Mouse (Mus musculus): Measurements from ENCODE around the gene Ank3.

DNA sequence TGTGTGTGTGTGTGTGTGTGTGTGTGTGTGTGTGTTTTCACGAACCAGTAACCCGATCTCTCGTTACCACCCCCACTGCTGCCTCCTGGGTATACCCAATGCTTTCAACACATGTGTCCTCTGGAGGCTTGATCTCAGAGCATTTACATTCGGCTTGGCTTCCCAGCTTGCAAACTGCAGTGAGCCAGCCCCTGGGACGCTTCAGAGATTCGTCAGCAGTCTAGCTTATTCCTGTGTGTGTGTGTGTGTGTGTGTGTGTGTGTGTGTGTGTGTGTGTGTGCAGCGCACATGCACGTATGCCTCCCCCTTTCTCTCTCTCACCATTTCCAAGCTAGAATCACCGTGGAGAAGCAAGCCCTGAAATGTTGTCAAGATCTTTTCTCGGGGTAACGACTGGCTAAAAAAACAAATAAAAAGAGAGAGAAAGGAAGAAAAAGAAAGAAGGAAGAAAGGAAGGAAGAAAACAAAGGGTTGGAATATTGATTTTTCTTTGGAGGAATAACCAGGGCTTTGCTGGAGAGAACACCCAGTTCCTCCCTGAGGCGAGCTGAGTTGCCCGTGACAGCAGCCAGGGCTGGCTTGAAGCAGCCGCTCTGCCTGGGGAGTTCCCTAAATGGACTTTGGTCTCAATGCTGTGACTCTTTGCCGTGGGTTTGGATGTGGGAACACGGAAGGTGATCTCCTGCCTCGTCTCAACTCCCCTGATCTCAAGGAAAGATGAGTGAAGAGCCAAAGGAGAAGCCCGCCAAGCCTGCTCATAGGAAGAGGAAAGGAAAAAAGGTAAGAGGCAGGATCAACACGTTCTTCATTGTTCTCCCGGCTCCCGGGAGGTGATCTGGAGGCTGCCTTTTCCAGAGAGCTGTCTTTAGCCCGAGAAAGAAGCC, 135.2 kb downstream of the Ank3 start:
- TF ChIP-seq CTCF (conservative IDR thresholded peaks at IDR 0.05; ENCODE audit: insufficient read depth, insufficient read length, low read depth, low read length): no peak
- no peak for TF ChIP-seq POLR2A (IDR thresholded peaks at IDR 0.05; ENCODE audit: low read depth, low read length)
